Mouse (Mus musculus) C2C12 (cell line): ENCODE measurements around the gene Tuba8.

ENCODE experiments used
- CTCF ChIP-seq: IDR thresholded peaks from one replicate; pipeline ENCODE4 v1.5.1; 2011; ENCODE audit not compliant: control insufficient read depth, insufficient read depth, insufficient read length
- MAX ChIP-seq: IDR thresholded peaks from one replicate; pipeline ENCODE4 v1.6.1; 2011; ENCODE audit warnings: mild to moderate bottlenecking, control low read depth
- MYOD1 ChIP-seq: IDR thresholded peaks from one replicate; pipeline ENCODE4 v1.6.1; 2011; ENCODE audit warnings: low read depth; ENCODE audit not compliant: control insufficient read depth, insufficient read length

DNA sequence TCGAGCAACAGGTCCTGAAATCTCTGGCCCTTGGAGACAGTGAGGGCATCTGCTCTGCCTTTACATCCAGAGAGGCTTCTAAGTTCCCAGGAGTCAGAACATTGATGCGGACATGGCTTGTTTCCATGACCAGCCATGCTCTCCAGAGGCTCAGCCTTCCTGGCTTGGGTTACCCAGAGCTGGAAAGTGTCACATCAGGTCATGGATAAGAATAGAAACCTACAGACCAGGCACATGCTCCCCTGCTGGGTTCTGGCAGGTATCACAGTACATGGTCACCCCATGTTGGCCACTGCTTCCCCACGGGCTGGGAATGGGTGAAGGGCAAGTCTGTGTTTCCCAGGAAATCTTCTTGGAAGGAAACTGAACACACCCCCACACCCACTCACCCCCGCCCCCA lies 8.9 kb downstream of the Tuba8 start:
- TF ChIP-seq CTCF (no peak), MAX (no peak), MYOD1 (no peak)
